Mouse (Mus musculus): Measurements from ENCODE around the gene Tyk2. TPM values are rescaled to one million over a fixed set of nuclear protein-coding genes. Genes with fewer than 3 reads are reported as not detected.
A peak's percentile ranks its signal among the peaks of the same experiment; 100 is the strongest.

Tyk2 gene
- polyA plus RNA-seq, 2 experiments from 2014 or later = 30.0 to 60.9 TPM

GRCm38 (mm10) chr9:21107607-21108237 lies 23.3 kb downstream of the Tyk2 start:
- ATAC-seq = no peak

GRCm38 (mm10) chr9:21105760-21106564 lies 25.1 kb downstream of the Tyk2 start:
- ATAC-seq = no peak

GRCm38 (mm10) chr9:21104814-21105213 lies 26.2 kb downstream of the Tyk2 start:
- ATAC-seq = no peak

- ATAC-seq = no peak
Observed at GRCm38 (mm10) chr9:21102076-21102475, 29.0 kb downstream of the Tyk2 start.

GRCm38 (mm10) chr9:21100447-21101161 lies 30.4 kb downstream of the Tyk2 start:
- no peak for ATAC-seq

GRCm38 (mm10) chr9:21097793-21098192 lies 33.2 kb downstream of the Tyk2 start:
- no peak for ATAC-seq

- no peak for ATAC-seq
Observed at GRCm38 (mm10) chr9:21095958-21096357, 35.1 kb downstream of the Tyk2 start.

GRCm38 (mm10) chr9:21093423-21093822 lies 37.6 kb downstream of the Tyk2 start:
- no peak for ATAC-seq

- peak; percentile 97 for ATAC-seq
Observed at GRCm38 (mm10) chr9:21091707-21092320, 39.2 kb downstream of the Tyk2 start, which contains the start of the genes Gm38431 and Raver1. Gene Gm38431 (minus strand): TSS chr9:21091997. Gene Raver1 (minus strand): TSS chr9:21092008.

GRCm38 (mm10) chr9:21090972-21091706 lies 39.9 kb downstream of the Tyk2 start:
- no peak for ATAC-seq

GRCm38 (mm10) chr9:21090537-21090936 lies 40.5 kb downstream of the Tyk2 start:
- ATAC-seq = no peak

GRCm38 (mm10) chr9:21083324-21083723 lies 47.7 kb downstream of the Tyk2 start:
- no peak for ATAC-seq

- ATAC-seq = no peak
Observed at GRCm38 (mm10) chr9:21081127-21081526, 49.9 kb downstream of the Tyk2 start.

- ATAC-seq = no peak
Observed at GRCm38 (mm10) chr9:21075625-21076024, 55.4 kb downstream of the Tyk2 start.

GRCm38 (mm10) chr9:21074173-21074572 lies 56.9 kb downstream of the Tyk2 start:
- ATAC-seq = no peak

GRCm38 (mm10) chr9:21073044-21073840 lies 57.8 kb downstream of the Tyk2 start, which contains the start of the genes Gm49373 and Fdx1l:
Gene Gm49373 (minus strand): TSS chr9:21073096.
Gene Fdx1l (minus strand): TSS chr9:21073614.
- ATAC-seq = peak; percentile 98

GRCm38 (mm10) chr9:21072641-21073040 lies 58.4 kb downstream of the Tyk2 start:
- no peak for ATAC-seq

GRCm38 (mm10) chr9:21067006-21067684 lies 63.9 kb downstream of the Tyk2 start, which contains the start of gene Zglp1:
Gene Zglp1 (minus strand): TSS chr9:21067093.
- ATAC-seq = no peak

GRCm38 (mm10) chr9:21062928-21063327 lies 68.1 kb downstream of the Tyk2 start:
- ATAC-seq = no peak
